Mouse (Mus musculus): ENCODE data around the gene Mc3r.
A peak's percentile ranks its signal among the peaks of the same experiment; 100 is the strongest.

Gene Mc3r

DNA sequence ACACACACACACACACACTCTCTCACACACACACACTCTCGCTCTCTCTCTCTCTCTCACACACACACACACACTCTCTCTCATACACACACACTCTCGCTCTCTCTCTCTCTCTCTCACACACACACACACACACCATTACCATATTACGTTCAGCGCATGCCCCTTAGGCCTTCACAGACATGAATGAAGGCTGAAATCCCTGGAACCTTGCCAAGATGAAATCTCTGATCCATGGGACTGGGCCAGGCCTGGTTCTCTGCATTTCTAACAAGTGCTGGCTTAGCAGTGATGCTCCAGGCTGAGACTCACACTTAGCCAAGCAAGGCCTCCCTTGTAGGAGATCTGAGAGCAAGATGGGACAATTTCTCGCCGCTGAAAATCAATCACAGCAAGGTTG, 8.1 kb downstream of the Mc3r start:
- DNase-seq (ENCODE audit: low read depth, low spot score) = no peak

DNA sequence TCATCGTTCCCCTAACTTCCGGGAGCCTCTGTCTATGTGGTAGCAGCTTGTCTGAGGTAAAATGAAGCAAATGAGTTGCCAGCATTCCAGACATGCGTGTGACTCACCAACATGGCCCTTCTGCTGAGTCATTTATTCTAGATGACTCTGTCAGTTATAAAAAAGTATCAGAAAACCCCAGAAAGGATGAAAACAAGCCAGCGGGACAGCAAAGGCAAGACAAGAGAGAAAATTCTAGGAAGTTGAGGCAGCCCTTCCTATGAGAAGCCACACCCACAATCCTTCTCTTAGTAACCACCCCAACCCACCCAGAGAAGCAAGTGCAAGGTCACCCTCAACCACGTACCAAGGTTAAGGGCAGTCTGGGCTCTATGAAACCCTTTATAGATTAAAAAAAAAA, 8.7 kb downstream of the Mc3r start:
- DNase-seq (ENCODE audit: low read depth, low spot score) = no peak

DNA sequence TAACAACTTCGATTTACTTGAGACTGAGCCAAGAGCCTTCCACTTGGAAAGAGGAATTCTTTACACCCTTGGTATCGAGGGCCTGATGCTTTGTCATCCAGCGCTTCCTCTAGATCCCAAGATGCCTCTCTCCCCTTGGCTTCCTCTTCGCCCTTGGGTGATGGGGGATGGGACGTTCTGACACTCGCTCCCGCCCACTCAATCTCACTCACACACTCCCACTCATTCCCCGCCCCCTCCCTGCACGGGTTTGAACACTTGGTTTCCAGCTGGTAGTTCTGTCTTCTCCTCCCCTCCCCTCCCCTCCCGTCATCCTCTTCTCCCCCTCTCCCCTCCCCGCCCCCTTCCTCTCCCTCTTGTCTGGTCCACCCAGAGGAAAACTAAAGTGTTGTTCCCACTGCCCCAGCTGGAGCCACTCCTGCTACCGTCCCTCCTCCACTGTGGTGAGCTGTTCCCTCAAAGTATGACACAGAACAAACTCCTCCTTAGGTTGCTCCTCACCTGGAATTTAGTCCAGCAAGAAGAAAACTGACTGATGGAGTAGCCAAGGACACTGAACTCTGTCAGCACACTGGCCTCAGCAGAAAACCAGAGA, 9.3 kb downstream of the Mc3r start:
- DNase-seq (ENCODE audit: low read depth, low spot score) = peak; percentile 36

DNA sequence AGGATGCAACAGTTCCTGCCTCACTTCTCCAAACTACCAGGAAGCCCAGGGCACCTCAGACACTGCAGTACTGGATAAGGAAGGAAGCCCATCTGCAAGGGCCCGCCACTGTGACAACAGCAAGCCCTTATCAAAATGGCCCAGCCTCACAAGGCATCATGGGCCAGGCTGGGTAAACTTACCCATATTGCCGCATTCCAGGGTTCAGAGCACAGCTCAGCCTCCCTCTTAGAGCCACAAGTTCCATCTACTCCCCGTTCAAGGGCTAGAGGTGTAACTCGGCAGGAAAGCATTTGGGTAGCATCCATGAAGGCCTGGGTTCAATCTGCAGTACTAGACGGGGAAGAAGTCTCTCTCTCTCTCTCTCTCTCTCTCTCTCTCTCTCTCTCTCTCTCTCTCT, 11.8 kb downstream of the Mc3r start:
- DNase-seq (ENCODE audit: low read depth, low spot score) = no peak

DNA sequence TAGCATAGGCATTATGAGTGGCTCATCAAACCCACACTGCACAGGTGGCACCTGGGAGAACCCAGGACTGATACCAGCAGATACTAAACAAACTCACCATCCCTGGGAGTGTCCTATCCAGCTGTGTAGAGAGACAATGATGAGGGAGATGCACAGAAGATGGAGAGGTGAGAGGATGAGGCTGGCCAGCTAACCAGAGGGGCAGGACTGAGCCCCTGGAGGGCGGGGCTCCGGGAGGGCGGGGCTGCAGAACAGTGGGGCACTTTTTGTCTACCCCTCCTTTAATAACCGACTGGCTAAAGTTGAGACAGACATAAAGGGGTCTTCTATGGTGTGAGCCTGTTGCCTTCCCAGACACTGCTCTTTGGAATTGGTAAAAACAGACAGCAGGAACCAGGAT, 13.1 kb downstream of the Mc3r start:
- no peak for DNase-seq (ENCODE audit: low read depth, low spot score)

DNA sequence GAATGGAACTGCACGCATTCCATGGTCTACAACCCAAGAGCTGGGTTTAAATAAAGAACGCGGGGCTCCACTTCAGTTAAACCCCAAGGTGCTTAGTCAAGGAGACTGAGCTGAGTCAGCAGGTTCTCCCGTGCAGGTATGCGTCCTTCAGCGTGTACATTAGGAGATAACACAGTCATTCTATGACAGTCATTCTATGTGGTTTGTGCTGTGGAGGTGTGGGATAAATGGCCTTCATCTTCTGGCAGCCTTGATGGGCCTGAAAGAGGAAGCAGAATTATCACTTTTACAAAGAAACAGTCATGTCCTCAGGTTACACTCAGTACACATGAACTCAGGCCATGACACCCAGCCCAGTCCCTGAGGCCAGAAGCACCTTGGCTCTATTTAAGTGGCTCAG, 14.9 kb downstream of the Mc3r start:
- DNase-seq (ENCODE audit: low read depth, low spot score) = no peak

DNA sequence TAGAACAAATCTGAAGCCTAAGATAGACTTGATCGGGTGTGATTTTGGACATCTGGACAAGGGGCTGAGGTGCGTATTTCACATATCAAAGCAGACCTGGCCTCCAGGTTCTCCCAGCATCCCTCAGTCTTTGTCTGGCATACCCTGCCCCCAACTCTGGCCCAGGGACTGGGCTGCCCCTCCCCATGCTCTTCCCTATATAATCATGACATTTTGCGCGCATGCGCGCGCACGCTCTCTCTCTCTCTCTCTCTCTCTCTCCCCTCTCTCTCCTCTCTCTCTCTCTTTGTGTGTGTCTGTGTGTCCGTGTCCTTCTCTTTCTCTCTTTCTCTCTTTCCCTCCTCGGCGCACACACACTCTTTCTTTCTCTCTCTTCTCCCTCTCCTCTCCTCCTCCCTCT, 21.6 kb downstream of the Mc3r start:
- no peak for DNase-seq (ENCODE audit: low read depth, low spot score)

DNA sequence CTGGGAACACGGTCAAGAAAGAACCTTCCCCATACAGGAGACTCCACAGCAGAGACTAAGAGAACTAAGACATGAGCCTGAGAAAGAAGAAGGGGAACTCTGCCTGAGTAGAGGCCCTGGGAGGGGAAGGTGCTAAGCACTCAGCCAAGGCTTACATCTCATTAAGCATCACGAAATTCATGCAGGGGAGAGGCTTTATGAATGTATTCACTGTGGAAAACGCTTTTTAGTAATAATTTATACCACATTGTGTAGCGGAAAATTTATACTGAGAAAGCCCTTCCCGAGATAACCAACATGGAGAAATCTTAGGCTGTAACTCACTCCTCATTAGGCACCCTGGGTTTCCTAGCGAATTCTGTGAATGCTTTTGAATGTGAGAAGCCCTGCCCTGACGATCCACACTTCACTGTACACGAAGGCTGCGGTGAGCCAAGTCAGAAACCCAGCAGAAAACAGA, 22.2 kb downstream of the Mc3r start:
- no peak for DNase-seq (ENCODE audit: low read depth, low spot score)

DNA sequence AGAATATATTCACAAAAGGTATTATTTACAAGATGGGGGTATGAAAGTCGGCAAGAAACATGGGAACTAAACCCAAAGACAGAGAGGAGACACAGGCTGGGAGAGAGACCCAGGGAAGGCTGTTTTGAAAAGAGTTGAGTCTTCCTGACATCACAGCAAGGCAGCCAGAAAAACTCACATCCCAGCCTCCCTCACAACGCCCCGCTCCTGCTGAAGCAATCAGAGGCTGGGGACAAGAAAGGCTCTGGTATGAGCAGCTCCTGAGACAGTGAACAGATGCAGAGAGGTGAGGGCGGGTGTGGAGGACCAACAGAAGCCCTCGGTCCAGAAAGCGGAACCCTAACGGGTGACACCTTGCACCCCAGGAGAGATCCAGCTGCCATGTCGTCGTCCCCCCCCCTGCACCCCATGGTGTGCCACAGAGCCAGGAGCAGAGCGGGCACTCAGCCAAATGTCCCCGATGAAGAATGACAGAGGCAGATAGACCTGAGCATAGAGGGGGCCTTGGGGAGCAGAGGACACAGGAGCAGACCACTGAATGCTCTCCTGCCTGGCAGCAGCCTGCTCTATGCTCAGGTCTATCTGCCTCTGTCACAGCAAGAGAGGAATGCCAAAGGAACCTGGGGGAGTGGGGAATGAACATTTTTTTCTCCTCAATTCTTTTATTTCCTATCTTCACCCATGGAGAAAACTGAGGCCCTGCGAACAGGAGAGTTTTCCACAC, 22.8 kb downstream of the Mc3r start:
- DNase-seq (ENCODE audit: low read depth, low spot score) = no peak

DNA sequence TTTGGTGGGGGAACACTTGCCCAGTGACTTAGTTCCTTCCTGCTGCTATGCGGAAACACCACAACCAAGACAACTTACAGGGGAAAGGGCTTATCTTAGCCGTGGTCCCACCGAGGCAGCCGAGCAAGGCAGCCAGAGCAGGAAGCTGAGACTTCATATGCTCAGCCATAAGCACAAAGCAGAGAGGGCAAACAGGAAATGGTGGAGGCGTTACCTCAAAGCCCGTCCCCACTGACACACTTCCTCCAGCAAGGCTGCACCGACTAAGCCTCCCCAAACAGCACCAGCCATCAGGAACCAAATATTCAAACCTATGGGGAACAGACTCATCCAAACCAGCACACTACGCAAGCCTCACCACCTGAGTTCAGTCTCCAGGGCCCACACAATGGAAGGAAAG, 26.4 kb downstream of the Mc3r start:
- DNase-seq (ENCODE audit: low read depth, low spot score) = no peak

DNA sequence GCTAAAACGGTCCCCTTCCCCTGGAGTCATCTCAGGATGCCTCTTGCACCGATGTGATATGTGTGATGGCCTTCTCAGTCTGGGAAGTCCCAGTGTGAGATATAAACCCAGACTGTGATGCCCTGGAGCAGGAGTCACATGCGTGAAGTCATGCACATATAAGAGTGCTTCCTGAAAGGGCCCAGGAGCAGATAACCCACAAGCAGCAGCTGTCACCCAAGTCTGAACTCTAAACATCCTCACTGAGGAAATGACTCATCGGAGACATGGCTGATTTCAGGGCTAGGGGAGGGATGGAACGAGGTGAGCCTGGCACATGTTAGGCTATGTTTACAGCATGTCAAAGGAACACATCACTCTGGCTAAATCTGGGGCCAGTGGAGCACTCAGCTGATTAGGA, 27.9 kb downstream of the Mc3r start:
- DNase-seq (ENCODE audit: low read depth, low spot score) = no peak

DNA sequence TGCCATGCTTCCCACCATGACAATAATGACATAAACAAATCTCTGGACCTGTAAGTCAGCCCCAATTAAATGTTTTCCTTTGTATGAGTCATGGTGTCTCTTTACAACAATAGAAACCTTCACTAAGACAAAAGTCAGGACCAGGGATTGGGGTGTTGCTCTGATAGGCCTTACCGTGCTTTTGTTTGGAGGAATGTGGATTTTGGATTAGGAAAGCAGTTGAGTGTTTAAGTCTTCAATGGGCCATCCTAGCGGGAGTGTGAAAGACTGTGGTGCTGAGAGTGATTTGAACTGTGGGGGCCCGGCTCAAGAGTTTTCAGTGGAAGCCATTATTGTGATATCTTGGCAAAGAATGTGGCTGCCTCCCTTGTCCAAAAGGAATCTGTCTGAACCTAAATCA, 30.7 kb downstream of the Mc3r start:
- DNase-seq (ENCODE audit: low read depth, low spot score) = no peak

DNA sequence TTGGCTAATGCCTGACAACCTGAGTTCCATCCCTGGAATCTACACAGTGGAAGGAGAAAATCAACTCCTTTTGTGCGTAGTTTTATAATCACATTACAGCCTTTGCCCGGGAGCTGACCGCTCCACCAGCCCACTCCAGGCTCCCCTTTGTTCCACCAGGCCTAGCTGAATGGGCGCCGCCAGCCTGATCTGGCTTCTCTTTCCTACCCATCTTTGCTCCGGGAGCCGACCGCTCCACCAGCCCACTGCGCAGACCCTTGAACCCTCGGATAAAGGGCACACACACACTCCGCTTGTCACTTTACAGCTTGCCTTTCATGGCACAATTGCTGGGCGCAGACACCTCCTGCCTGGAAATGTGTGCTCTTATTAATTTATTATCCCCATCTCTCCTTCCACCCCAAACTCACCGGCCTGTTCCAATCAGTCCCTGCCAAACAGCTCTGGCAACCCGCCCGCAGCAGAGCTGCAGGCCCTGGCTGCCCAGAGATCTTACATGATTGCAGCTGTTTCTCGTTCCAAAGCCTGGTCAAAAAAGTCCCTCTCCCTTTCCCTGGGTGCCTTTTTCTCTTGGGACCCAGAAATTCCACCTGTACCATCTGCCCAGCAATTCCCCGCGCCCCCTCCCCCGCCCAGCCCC, 33.9 kb downstream of the Mc3r start:
- no peak for DNase-seq (ENCODE audit: low read depth, low spot score)

DNA sequence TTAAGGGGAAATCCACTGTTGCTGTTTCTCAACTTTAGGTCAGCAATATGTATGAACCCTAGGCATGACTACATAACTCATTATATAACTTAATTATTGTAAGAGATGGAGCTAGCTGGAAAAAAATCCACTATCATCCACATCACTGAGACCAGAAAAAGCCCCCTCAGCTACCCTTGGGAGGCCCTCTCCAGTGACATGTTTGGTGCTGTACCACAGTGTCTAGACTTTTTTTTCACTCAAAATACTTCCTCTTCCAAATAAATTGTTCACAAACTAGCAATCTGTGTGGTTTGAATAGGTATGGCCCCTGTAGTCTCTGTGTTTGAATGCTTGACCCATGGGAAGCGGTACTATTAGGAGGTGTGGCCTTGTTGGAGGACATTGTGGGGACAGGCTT, 39.4 kb downstream of the Mc3r start:
- DNase-seq (ENCODE audit: low read depth, low spot score) = no peak

DNA sequence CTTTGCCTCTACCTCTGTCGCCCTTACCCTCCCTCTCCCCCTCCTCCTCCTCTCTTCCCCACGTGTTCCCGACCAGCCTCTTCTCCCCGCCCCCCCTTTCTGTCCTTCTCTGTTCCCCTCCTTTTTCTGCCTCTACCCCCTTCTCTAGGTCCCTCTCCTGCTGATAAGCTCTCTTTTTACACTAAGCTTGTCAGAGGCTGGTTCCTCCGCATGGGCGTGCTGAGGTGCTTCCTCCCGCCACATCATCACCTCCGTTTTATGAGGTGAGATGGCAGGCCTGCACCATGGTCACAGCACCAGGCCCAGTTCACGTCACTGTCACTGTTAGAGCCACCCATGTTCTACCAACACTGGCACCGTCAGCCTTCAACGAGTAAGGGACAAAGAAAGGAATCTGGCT, 40.7 kb downstream of the Mc3r start:
- DNase-seq (ENCODE audit: low read depth, low spot score) = no peak

DNA sequence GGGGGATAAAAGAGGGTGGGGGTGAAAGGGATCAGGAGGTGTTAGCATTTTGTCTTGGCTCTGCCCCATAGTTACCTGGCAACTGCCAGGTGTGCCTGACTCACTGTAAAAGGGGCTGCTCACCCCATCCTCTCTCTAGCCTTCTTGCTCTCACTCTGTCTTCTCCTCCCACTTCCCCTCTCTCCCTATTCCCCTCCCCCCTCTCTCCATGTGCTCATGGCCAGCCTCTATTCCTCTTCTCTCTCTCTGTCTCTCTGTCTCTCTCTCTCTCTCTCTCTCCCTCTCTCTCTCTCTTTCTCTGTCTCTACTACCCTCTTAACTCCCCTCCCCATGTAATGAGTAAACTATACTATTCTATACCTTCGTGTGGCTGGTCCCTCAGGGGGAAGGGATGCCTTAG, 41.3 kb downstream of the Mc3r start:
- DNase-seq (ENCODE audit: low read depth, low spot score) = no peak

DNA sequence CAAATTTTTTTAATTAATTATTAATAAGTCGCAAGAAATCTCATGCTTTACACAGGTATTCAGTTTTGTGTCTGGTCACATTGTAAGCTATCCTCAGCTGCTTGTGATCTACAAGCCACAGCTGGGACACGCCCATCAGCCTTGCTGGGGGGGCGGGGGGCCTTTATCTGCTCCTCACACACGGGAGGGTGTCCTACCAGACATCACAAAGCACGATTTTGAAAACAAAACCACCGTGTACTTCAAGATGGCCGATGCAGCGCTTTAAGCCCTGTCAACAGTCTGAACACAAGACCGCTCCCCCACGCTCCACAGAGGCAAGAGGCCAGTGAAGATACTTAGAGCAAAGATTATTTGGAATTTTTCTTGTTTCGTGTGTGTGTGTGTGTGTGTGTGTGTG, 42.2 kb downstream of the Mc3r start:
- DNase-seq (ENCODE audit: low read depth, low spot score) = no peak

DNA sequence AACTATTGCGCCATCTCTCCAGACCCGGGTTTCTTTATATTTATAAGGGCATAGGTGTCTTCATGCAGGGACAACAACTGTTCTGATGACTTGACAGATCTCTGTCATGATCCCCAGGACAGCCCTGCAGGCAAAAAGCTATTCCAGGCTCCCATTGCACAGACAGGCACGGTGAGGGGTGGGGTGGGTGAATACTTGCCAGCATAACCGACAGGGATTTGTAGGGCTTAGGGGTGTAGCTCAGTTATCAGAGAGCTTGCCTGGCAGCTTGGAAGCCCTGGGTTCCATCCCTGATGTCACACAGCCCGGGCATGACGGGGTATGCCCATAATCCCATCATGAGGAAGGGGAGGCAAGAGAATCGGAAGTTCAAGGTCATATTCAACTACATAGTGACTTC, 42.7 kb downstream of the Mc3r start:
- no peak for DNase-seq (ENCODE audit: low read depth, low spot score)

DNA sequence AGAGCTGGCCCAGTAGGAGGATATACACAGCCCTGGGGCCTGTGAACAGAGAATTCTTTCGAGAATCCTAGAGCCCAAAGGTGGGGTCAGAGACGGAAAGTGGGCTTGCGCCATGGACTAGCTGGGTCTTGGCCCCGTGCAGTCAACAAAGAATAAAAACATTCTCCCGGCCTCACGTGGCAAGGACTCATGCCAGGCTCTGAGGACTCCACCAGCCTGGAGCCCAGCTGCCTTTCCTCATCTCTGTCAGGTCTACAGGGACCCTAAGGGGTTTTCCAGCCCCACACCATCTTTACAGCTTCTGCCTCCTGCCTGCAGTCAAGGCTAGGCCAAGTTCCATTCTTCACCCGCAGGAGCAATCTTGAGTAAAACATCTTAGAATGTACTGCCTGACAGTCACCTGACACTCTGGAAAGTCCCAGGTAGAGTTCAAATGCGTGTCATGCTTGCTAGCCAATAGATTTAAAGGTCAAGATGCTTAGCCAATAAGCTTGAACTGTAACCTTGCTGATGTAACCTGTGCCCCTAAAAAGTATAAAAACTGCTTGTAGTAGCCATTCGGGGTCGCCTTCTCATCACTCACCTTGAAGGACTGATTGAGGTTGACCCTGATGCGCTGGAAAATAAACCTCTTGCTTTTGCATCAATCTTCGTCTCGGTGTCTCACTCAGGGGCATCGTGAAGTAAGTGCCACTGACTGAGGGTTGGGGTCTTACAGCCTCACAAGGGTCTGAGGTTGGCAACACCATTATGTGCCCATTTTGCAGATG, 43.6 kb downstream of the Mc3r start:
- DNase-seq (ENCODE audit: low read depth, low spot score) = no peak

DNA sequence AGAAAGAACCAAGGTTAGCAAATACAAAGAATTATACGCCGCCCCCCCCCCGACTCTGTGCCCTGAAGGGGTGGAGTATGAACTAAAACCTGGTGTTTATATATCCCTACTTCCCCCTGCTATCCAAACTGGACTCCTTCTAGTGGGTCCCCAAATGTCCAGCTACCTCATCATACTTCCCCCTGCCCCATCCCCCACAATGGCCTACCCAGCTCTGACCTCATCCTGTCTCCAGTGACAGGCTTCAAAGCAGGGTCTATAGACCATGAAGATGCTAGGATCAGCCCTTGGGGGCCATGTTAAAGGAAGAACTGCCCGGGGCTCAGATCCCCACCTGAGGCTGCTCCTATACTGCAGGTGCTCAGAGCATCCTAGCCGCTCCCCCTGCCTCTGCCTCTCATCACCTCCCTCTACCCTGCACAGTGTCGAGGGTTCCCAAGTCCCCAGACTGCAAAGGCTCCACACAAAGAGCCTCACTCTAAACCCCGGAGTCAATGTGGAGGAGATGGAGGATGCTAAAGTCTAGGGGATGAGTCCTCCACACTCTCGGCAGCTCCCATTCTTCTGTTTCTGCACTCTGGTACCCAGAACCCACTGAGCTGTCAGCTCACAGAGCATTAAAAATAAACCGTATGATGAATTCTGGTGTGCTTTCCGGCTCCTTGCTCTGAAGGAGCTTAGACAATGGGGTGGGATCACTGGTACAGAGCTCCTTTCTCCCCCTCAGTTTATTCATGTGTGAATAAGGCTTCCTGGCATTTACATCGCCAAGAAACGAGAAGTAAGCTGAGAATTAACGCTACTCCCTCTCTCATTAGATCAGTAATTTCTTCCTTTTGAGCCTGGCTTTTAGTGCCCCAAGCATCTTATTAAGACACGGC, 44.5 kb downstream of the Mc3r start:
- DNase-seq (ENCODE audit: low read depth, low spot score) = no peak

DNA sequence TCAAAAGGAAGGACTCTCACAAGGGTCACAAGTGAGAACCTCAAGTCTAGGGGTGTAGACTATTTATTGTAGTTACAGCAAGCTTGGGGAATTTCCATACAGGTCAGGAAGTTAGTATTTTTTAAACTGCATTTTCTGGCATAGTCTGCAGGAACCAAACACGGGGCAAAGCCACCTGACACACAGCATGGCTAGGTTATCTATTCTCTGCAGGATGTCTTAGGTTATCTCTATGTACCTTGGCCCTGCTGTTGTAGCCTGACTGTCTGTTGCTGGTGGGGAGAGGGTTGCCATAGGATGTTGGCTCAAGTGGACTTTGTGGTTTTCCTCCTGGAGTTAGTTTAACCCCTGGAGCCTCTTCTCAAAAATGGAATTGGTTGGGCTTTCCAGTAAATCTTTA, 49.8 kb downstream of the Mc3r start:
- no peak for DNase-seq (ENCODE audit: low read depth, low spot score)

DNA sequence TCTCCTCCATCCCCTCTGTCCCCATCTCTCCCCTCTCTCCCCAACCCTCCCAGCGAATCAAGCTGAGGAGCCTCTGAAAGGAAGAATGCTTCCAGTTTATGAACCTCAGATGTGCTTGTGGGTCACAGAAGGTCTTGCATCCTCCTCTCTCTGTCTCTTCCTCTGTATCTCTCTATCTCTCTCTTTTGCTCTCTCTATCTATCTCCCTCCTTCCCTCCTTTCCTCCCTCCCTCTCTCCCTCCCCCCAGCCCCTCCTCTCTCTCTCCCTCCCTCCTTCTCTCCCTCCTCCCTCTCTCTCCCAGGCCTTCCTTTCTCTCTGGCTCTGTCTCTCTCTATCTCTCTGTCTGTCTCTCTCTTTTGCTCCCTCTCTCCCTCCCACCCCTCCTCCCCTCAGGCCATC, 50.2 kb downstream of the Mc3r start:
- no peak for DNase-seq (ENCODE audit: low read depth, low spot score)
